ENCODE assay signal across 19 mouse cellular contexts in genomic region chr2:37849357-37849756, GRCm38 (mm10).
A peak's percentile ranks its signal among the peaks of the same experiment; 100 is the strongest.
DNase-seq lines count a peak whose midpoint lies in the region; ATAC-seq and TF ChIP-seq lines count a peak whose summit lies in the region.
"Had no signal": no experiment of that assay in that cellular context is flagged by ENCODE, and none has a peak within 500 bp of the region (broad histone marks: within the 10 kb centered on the region; RNA-seq: fewer than 3 reads in every experiment).

No protein-coding gene starts in this region.

- H3K4me3 ChIP-seq in hindbrain, postnatal 0 days (ENCODE audit: low read length): no peak overlapping the region
- no peak overlapping the region for H3K4me3 ChIP-seq in hindbrain, embryonic 16.5 days (ENCODE audit: low read length)
- no peak overlapping the region for H3K4me3 ChIP-seq in midbrain, postnatal 0 days (ENCODE audit: low read depth, low read length)
- H3K4me3 ChIP-seq in midbrain, embryonic 15.5 days: no peak overlapping the region
- H3K4me3 ChIP-seq: erythroblast, embryonic 14.5 days; kidney, embryonic 15.5 days; limb, embryonic 15.5 days; midbrain, embryonic 10.5 days; neural tube, embryonic 15.5 days had no signal

- 86% methylated on average over 3 of the region's 3 CpGs for WGBS in hindbrain, postnatal 0 days
- WGBS in hindbrain, embryonic 16.5 days: 82% methylated on average over 3 of the region's 3 CpGs
- 87% methylated on average over 3 of the region's 3 CpGs for WGBS in midbrain, postnatal 0 days
- 81% methylated on average over 3 of the region's 3 CpGs for WGBS in midbrain, embryonic 15.5 days

- DNase-seq in hindbrain, postnatal 0 days (ENCODE audit: low spot score): no peak
- no peak for DNase-seq in midbrain, postnatal 0 days (ENCODE audit: low spot score)
- DNase-seq in ZHBTc4 (ENCODE audit: low read depth, low spot score): peak; percentile 20
- peak; percentile 11 for DNase-seq in splenic B cell, adult 2 months (ENCODE audit: low read depth, low spot score)
- DNase-seq in gastrocnemius, adult 18-20 months (ENCODE audit: low spot score): no peak
- no peak for DNase-seq in adrenal gland, adult 2 months
- DNase-seq: adrenal gland, postnatal 10 days; cerebellum, adult 8-10 months; gastrocnemius, postnatal 25 days; layer of hippocampus, adult 9-11 months had no signal

- H3K4me2 ChIP-seq in hindbrain, postnatal 0 days (ENCODE audit: low read depth, low read length): no peak overlapping the region
- no peak overlapping the region for H3K4me2 ChIP-seq in hindbrain, embryonic 16.5 days (ENCODE audit: low read length)
- H3K4me2 ChIP-seq in midbrain, postnatal 0 days (ENCODE audit: low read depth, low read length, poor library complexity, severe bottlenecking): no peak overlapping the region
- no peak overlapping the region for H3K4me2 ChIP-seq in midbrain, embryonic 15.5 days
- H3K4me2 ChIP-seq: heart, embryonic 11.5 days; kidney, embryonic 15.5 days; limb, embryonic 15.5 days; neural tube, embryonic 15.5 days had no signal

- H3K27me3 ChIP-seq in hindbrain, postnatal 0 days (ENCODE audit: insufficient read depth, low read length): no peaks in the 10 kb centered on the region
- no peaks in the 10 kb centered on the region for H3K27me3 ChIP-seq in hindbrain, embryonic 16.5 days (replicated peaks; ENCODE audit: control insufficient read depth, insufficient read depth, low read length)
- no peaks in the 10 kb centered on the region for H3K27me3 ChIP-seq in midbrain, postnatal 0 days (ENCODE audit: insufficient read depth, low read length)
- H3K27me3 ChIP-seq in midbrain, embryonic 15.5 days (replicated peaks): no peaks in the 10 kb centered on the region
- H3K27me3 ChIP-seq in splenic B cell, adult 2 months (ENCODE audit: control insufficient read depth, insufficient read depth, low read length, poor library complexity, severe bottlenecking): no peaks in the 10 kb centered on the region
- H3K27me3 ChIP-seq: kidney, embryonic 15.5 days; limb, embryonic 15.5 days; neural tube, embryonic 15.5 days had no signal

- H3K9ac ChIP-seq in hindbrain, postnatal 0 days (replicated peaks; ENCODE audit: low read length): no peak overlapping the region
- no peak overlapping the region for H3K9ac ChIP-seq in hindbrain, embryonic 16.5 days (ENCODE audit: low read depth, low read length)
- H3K9ac ChIP-seq in midbrain, postnatal 0 days (replicated peaks; ENCODE audit: low read length, poor library complexity, severe bottlenecking): no peak overlapping the region
- H3K9ac ChIP-seq in midbrain, embryonic 15.5 days: no peak overlapping the region
- H3K9ac ChIP-seq: kidney, embryonic 15.5 days; limb, embryonic 15.5 days; neural tube, embryonic 15.5 days had no signal

- no peaks in the 10 kb centered on the region for H3K9me3 ChIP-seq in hindbrain, postnatal 0 days (ENCODE audit: low read length)
- H3K9me3 ChIP-seq in hindbrain, embryonic 16.5 days (ENCODE audit: control insufficient read depth, low read length): no peaks in the 10 kb centered on the region
- H3K9me3 ChIP-seq in midbrain, postnatal 0 days (ENCODE audit: low read length): no peaks in the 10 kb centered on the region
- no peaks in the 10 kb centered on the region for H3K9me3 ChIP-seq in midbrain, embryonic 15.5 days
- H3K9me3 ChIP-seq: kidney, embryonic 15.5 days; limb, embryonic 15.5 days; midbrain, embryonic 10.5 days; neural tube, embryonic 15.5 days had no signal

- no peak for ATAC-seq in hindbrain, postnatal 0 days
- no peak for ATAC-seq in hindbrain, embryonic 16.5 days
- ATAC-seq in midbrain, postnatal 0 days (ENCODE audit: low FRiP score): no peak
- ATAC-seq in midbrain, embryonic 15.5 days (replicated peaks): no peak
- ATAC-seq: forebrain, embryonic 16.5 days had no signal

- TF ChIP-seq CTCF in hindbrain, postnatal 0 days (IDR thresholded peaks at IDR 0.05; ENCODE audit: low read depth): peak; percentile 30
- peak; percentile 22 for TF ChIP-seq CTCF in midbrain, postnatal 0 days (IDR thresholded peaks at IDR 0.05)

- H3K4me1 ChIP-seq in hindbrain, postnatal 0 days (ENCODE audit: insufficient read depth, low read length): no peaks in the 10 kb centered on the region
- H3K4me1 ChIP-seq in hindbrain, embryonic 16.5 days (ENCODE audit: control insufficient read depth, insufficient read depth, low read depth, low read length): no peaks in the 10 kb centered on the region; the same call in 1 of the 2 replicates
- H3K4me1 ChIP-seq in midbrain, postnatal 0 days (ENCODE audit: insufficient read depth, low read length): no peaks in the 10 kb centered on the region
- peaks cover 3% of the 10 kb centered on the region; the same call in 1 of the 2 replicates for H3K4me1 ChIP-seq in midbrain, embryonic 15.5 days

- H3K36me3 ChIP-seq in hindbrain, postnatal 0 days (ENCODE audit: insufficient read depth, low read length): no peaks in the 10 kb centered on the region
- H3K36me3 ChIP-seq in hindbrain, embryonic 16.5 days (ENCODE audit: control insufficient read depth, insufficient read depth, low read length): no peaks in the 10 kb centered on the region
- H3K36me3 ChIP-seq in midbrain, postnatal 0 days (ENCODE audit: insufficient read depth, low read length): 0 out of 2 replicates have a peak, but pooled peaks cover 2% of the 10 kb centered on the region
- no peaks in the 10 kb centered on the region for H3K36me3 ChIP-seq in midbrain, embryonic 15.5 days (replicated peaks)
- H3K36me3 ChIP-seq in splenic B cell, adult 2 months (ENCODE audit: control insufficient read depth, insufficient read depth, low read length, poor library complexity, severe bottlenecking): peaks cover 5% of the 10 kb centered on the region; the same call in 1 of the 2 replicates
- H3K36me3 ChIP-seq: kidney, embryonic 15.5 days; limb, embryonic 15.5 days; midbrain, embryonic 10.5 days; neural tube, embryonic 15.5 days had no signal

- no peak overlapping the region for H3K27ac ChIP-seq in hindbrain, postnatal 0 days
- no peak overlapping the region for H3K27ac ChIP-seq in hindbrain, embryonic 16.5 days (ENCODE audit: low read depth, low read length)
- no peak overlapping the region for H3K27ac ChIP-seq in midbrain, postnatal 0 days (ENCODE audit: low read depth, low read length)
- H3K27ac ChIP-seq in midbrain, embryonic 15.5 days: no peak overlapping the region
- H3K27ac ChIP-seq: kidney, embryonic 15.5 days; limb, embryonic 15.5 days; midbrain, embryonic 10.5 days; neural tube, embryonic 15.5 days had no signal

Comparison
In these comparisons a context has a peak if more than half of its experiments do, and no peak if none do; other contexts are left out.
1. DNase-seq: peak in ZHBTc4 (single experiment) and splenic B cell, adult 2 months (single experiment); none in hindbrain, postnatal 0 days (single experiment), midbrain, postnatal 0 days (single experiment), gastrocnemius, adult 18-20 months (single experiment) and adrenal gland, adult 2 months (single experiment).